Mouse (Mus musculus) T-helper 2 cell (primary cell): ENCODE results near the gene Ostm1.

Experiments
- in situ Hi-C: fragments of 300-600 bp; cut with MboI, MseI; formaldehyde crosslinking; loops from one replicate; pipeline ENCODE4 v1.15.1; 2025; ENCODE audit warnings: high pct_unique_total_duplicates

Gene Ostm1

DNA sequence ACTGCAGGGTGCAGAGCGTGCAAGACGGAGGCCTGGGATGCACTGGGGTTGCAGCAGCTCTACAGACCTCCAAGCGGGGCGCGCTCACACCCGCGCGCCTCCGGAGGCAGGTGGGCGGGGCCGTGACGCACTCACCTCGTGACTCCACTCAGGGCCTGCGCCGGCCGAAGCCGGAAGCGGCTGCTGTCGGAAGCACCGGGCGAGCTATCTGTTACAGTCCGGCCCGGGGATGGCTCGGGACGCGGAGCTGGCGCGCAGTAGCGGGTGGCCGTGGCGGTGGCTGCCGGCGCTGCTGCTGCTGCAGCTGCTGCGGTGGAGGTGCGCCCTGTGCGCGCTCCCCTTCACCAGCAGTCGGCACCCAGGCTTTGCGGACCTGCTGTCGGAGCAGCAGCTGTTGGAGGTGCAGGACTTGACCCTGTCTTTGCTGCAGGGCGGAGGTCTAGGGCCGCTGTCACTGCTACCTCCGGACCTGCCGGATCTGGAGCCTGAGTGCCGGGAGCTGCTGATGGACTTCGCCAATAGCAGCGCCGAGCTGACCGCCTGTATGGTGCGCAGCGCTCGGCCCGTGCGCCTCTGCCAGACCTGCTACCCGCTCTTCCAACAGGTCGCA lies 95.2 kb downstream of the Ostm1 start:
- in situ Hi-C loops = loop anchor here (10.0 kb wide), 1 partner anchor 1036 kb away; no protein-coding TSS in a partner anchor

GRCm38 (mm10) chr10:42679586-42679985 lies 96.0 kb downstream of the Ostm1 start:
- in situ Hi-C loops = loop anchor here (10.0 kb wide), 1 partner anchor 1035 kb away; no protein-coding TSS in a partner anchor

DNA sequence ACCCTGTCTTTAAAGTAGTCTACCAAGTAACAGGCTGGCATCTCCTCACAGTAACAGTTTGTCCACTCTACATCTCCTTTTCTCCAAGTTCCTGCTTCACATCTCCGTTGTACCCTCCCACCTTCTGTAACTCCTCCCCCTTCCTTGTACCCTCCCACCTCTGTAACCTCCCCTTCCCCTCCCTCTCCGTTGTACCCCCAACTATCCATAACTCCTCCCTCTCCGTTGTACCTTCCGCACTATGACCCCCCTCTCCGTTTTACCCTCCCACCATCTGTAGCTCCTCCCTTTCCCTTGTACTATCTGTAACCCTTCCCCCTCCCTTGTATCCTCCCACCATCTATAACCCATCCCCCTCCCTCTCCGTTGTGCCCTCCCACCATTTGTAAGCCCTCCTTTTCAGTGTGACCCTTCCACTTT lies 97.0 kb downstream of the Ostm1 start:
- in situ Hi-C loops = no loop called here

- in situ Hi-C loops = no loop called here
These were observed 98.8 kb downstream of the Ostm1 start for GRCm38 (mm10) chr10:42682421-42682820.

GRCm38 (mm10) chr10:42687873-42688272 lies 104.3 kb downstream of the Ostm1 start:
- in situ Hi-C loops = no loop called here

DNA sequence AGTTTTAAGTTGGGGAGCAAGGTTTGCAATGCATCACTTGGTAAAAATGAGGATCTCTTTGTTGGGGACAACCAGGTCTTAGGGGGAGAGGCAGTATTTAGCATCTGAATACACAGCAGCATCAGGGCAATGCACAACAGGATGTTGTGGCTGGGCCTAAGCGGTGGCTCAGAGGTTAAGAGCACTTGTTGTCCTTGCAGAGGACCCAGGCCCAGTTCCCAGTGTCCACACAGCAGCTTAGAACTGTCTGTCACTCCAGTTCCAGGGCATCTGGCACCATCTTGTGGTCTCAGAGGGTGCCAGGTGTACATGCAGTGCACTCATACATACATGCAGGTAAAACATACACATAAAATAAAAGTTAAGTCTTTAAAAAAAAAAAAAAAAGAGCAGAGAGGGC lies 106.1 kb downstream of the Ostm1 start:
- in situ Hi-C loops = no loop called here

- in situ Hi-C loops = no loop called here
These were observed 106.8 kb downstream of the Ostm1 start for GRCm38 (mm10) chr10:42690233-42691028.

DNA sequence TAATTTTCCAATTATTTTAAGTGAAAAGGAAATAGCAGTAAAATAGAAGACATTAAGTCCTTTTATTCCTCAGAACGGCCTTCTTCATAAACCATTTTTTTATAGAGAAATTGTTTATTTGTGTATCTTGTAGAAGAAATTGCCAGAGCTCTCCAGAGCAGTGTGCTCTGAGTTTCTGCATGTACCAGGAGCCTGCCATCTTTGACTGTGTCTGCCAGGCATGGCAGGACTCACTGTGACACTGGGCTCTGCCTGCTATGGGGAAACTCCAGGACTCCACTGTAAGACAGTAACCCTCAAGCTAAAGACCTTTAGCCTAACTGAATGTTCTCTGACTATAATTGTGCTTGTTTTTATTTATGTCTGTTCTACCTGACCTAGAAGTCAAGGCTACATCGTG lies 107.4 kb downstream of the Ostm1 start:
- in situ Hi-C loops = no loop called here

GRCm38 (mm10) chr10:42692095-42692494 lies 108.5 kb downstream of the Ostm1 start:
- in situ Hi-C loops = no loop called here

DNA sequence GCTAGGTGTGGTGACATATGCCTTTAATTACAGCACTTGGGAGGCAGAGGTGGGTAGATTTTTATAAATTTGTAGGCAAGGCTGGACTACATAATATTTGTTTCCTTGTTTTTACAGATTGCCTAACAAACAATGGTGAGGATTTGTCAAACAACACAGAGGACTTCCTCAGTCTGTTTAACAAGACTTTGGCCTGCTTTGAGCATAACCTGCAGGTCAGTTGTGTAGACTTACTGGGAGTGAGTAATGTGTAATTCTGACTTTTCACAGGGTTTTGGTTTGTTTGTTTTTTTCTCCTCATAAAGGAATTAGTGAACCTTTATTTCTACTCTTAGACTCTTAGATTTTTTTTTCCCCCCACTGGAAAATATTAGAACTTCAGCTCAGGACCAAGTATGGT lies 109.2 kb downstream of the Ostm1 start:
- in situ Hi-C loops = no loop called here

- in situ Hi-C loops = no loop called here
These were observed 109.9 kb downstream of the Ostm1 start for GRCm38 (mm10) chr10:42693482-42693881.

GRCm38 (mm10) chr10:42696361-42696760 lies 112.7 kb downstream of the Ostm1 start:
- in situ Hi-C loops = no loop called here

DNA sequence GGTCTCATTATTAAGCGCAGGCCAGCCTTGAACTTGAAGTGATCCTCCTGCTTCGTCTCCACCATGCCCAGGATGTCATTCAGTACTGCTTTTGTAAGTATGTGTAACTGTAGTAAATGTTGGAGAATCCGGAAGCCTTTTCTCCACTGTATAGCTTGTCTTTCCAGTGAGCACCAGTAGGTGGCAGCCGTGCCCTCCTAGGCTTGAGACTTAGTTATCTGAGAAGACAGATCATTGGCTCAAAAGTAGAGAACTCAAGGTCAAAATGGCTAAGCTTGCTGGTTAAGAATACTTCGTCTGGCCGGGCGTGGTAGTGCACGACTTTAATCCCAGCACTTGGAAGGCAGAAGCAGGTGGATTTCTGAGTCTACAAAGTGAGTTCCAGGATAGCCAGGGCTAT lies 113.4 kb downstream of the Ostm1 start:
- in situ Hi-C loops = no loop called here

GRCm38 (mm10) chr10:42698375-42698774 lies 114.8 kb downstream of the Ostm1 start:
- in situ Hi-C loops = no loop called here

GRCm38 (mm10) chr10:42698994-42699393 lies 115.4 kb downstream of the Ostm1 start:
- in situ Hi-C loops = no loop called here

DNA sequence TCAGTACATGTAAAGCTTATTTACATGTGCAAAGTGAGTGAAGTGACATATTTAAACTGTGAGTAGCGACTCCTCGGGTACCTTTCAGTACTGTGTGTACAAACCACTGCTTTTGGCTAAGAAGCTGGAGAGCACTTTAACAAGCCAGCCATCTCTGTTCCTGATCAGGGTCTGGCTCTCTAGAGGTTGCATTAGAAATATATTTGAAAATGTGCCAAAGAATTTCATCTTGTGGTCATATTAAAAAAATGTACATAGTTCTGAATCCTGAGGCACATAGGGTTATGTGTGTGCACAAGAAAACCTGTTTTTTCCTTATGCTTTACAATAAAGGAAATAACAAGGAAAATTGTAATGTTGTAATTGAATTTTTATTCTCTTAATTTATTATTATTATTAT lies 118.5 kb downstream of the Ostm1 start:
- in situ Hi-C loops = no loop called here

DNA sequence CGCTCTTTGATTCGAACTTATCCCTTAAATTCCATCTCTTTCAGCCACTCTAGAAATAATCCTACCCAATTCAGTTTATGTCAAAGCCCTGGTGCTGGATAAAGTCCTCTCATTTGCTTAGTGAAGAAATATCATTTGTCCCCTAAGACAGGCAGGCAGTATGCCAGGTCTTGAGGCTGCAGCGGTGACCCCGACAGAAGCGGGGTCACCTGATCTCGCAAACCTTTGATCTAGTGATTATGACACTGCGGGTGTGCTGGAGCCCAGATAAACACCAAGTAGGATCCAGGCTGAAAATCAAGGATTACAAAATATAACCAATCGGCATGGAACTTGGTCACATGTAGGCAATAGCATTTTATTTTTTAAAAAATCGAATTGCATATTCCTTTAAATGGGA lies 131.1 kb downstream of the Ostm1 start:
- in situ Hi-C loops = no loop called here

DNA sequence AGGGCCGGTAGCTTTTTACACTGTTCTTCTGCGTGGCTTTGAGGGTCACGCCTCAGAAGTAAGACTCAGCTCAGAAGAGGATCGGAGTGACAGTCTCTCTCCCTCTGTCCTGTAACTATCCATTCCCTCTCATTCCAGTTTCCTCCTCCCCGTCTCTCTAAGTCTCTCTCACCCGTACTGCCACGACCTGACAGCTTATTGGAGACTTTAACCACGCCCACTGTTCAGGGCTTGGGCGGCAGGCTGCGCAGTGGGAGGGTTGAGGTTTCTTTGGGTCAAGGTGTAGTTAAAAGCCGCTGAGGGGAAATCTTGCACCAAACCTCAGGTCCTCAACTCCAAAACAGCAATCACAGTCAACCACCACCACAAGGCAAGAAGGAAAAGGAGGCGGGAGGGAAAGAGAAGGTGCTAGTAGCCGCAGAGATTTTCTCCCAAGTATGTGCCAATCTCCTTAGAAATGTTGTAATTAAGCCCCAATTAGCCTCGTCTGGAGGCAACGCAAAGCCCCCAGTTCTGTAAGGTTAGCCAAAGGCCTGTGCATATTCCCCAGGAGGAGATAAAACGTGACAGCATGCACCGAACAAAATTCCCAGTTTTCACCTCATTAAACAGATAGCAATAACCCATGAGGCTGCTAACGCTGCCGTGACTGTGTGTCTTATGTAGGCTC lies 131.9 kb downstream of the Ostm1 start:
- in situ Hi-C loops = no loop called here

DNA sequence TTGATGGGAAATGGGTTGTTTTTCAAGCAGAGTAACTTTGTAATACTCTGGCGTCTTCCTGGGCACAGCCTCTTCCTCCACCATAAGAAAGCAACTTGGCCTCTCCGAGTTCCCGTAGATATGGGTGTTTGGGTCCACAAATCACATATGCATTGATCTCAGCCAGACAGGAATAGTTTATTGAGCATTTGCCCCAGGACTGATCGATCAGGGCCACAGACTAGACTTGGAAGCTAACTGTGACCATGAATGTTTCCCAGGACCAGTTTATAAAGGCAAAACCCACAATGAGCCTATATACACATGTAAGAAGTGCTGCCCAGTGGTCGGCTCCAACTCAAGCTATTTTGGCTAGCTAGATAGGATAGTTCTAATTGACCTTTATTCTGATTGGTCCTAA lies 138.5 kb downstream of the Ostm1 start:
- in situ Hi-C loops = no loop called here

GRCm38 (mm10) chr10:42723275-42724232 lies 139.9 kb downstream of the Ostm1 start:
- in situ Hi-C loops = no loop called here

DNA sequence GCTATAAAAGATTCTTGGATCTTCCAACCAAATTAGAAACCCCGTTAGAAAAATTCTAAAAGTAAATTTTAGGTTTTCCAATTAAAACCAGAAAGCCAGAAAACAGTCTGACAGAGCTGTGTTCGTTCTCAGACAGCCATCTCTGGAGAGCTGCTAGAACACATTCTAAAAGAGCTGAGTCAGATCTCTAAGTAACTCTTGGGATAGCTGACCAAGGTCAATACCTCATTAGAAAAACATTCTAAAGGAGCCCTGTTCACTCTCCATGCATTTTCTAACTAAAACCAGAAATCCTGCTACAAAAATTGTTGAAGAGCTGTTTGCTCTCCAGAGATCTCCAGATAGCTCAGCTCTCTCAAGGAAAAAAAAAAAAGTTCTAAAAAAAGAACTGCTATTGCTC lies 146.0 kb downstream of the Ostm1 start:
- in situ Hi-C loops = loop anchor here (10.0 kb wide), 1 partner anchor 1795 kb away; no protein-coding TSS in a partner anchor
